Mouse (Mus musculus) megakaryocyte, embryonic 14.5 days (primary cell): ENCODE results near the gene Nsmce1.

Experiments
- FLI1 ChIP-seq: IDR thresholded peaks from 2 replicates; pipeline ENCODE4 v1.6.1; 2012; ENCODE audit warnings: low read length, inconsistent platforms, mixed read lengths
- GATA1 ChIP-seq: IDR thresholded peaks from 3 replicates; pipeline ENCODE4 v1.6.1; 2012; ENCODE audit warnings: mixed read lengths, low read length, inconsistent platforms, borderline replicate concordance

GRCm38 (mm10) chr7:125482886-125483285 lies 8.5 kb downstream of the Nsmce1 start:
- TF ChIP-seq GATA1, result no peak
- no peak for TF ChIP-seq FLI1
